Mouse (Mus musculus) hindbrain, embryonic 14.5 days (tissue): Measurements from ENCODE around the gene Gabarapl1. TPM values are rescaled to one million over a fixed set of nuclear protein-coding genes. Genes with fewer than 3 reads are reported as not detected.

Source experiments
- ATAC-seq: fragments of 200-750 bp; cut with Nextera tagmentation; 2 replicates; pipeline ENCODE4 v1.8.0; 2017; ENCODE audit warnings: moderate number of reproducible peaks, mild to moderate bottlenecking, moderate TSS enrichment, moderate library complexity; ENCODE audit not compliant: low FRiP score
- DNase-seq: peaks from one replicate; pipeline ENCODE4 v3.0.0-alpha.2; 2015; ENCODE audit warnings: low spot score
- H3K27ac ChIP-seq: fragments of 300-500 bp; sonication (generic); 2 replicates; pipeline ENCODE4 v1.5.1; 2014; ENCODE audit warnings: mild to moderate bottlenecking, moderate library complexity
- H3K27me3 ChIP-seq: fragments of 300-500 bp; sonication (generic); 2 replicates; pipeline ENCODE4 v1.6.1; 2014; ENCODE audit warnings: mild to moderate bottlenecking, low read length, mixed read lengths; ENCODE audit not compliant: control insufficient read depth, insufficient read depth
- H3K36me3 ChIP-seq: fragments of 300-500 bp; sonication (generic); replicated peaks from 2 replicates; pipeline ENCODE4 v1.6.1; 2014; ENCODE audit not compliant: control insufficient read depth, insufficient read depth
- H3K4me1 ChIP-seq: fragments of 300-500 bp; sonication (generic); replicated peaks from 2 replicates; pipeline ENCODE4 v1.6.1; 2014; ENCODE audit warnings: antibody characterized with exemption, low read length, mixed read lengths; ENCODE audit not compliant: control insufficient read depth, insufficient read depth
- H3K4me2 ChIP-seq: fragments of 300-500 bp; sonication (generic); replicated peaks from 2 replicates; pipeline ENCODE4 v1.6.1; 2014; ENCODE audit warnings: mild to moderate bottlenecking, moderate library complexity
- H3K4me3 ChIP-seq: fragments of 300-500 bp; sonication (generic); replicated peaks from 2 replicates; pipeline ENCODE4 v1.5.1; 2014; ENCODE audit warnings: mild to moderate bottlenecking, low read length
- H3K9ac ChIP-seq: fragments of 300-500 bp; sonication (generic); 2 replicates; pipeline ENCODE4 v1.6.1; 2014
- H3K9me3 ChIP-seq: fragments of 300-500 bp; sonication (generic); 2 replicates; pipeline ENCODE4 v1.6.1; 2016; ENCODE audit warnings: low read length; ENCODE audit not compliant: control insufficient read depth
- WGBS: fragments of 180-500 bp; shearing (Covaris S2); extraction: QIAGEN DNeasy Blood & Tissue Kit; methylation state at CpG from one replicate; pipeline ENCODE4 v1.1.7; 2014; 5-methylcytosine and 5-hydroxymethylcytosine counted together
- polyA plus RNA-seq: library from polyadenylated mRNA; unstranded; fragments of >200 nt; fragmentation: Nextera tagmentation; extraction: Ambion mirVana; gene quantifications from 2 replicates; pipeline ENCODE4 v1.2.1, GENCODE M21; 2014

The Gabarapl1 gene
- polyA plus RNA-seq, 1 experiment from 2014 or later: 74.7 TPM

- H3K4me1 ChIP-seq: no peaks in the 10 kb centered on the region
- no peak overlapping the region for H3K27ac ChIP-seq
- H3K36me3 ChIP-seq: no peaks in the 10 kb centered on the region
- DNase-seq: no peak
- no peak overlapping the region for H3K4me2 ChIP-seq
- no peaks in the 10 kb centered on the region for H3K9me3 ChIP-seq
- no peak overlapping the region for H3K9ac ChIP-seq
- no peaks in the 10 kb centered on the region for H3K27me3 ChIP-seq
- WGBS: 81% methylated on average over 8 of the region's 8 CpGs
- ATAC-seq: no peak
- H3K4me3 ChIP-seq: no peak overlapping the region
Measured at GRCm38 (mm10) chr6:129512868-129513267, 20.1 kb upstream of the Gabarapl1 start.

- no peak for ATAC-seq
- no peak overlapping the region for H3K4me3 ChIP-seq
- H3K4me2 ChIP-seq: no peak overlapping the region
- no peak for DNase-seq
- no peaks in the 10 kb centered on the region for H3K27me3 ChIP-seq
- H3K27ac ChIP-seq: no peak overlapping the region
- H3K9me3 ChIP-seq: no peaks in the 10 kb centered on the region
- H3K4me1 ChIP-seq: no peaks in the 10 kb centered on the region
- 75% methylated on average over 1 of the region's 1 CpGs for WGBS
- H3K36me3 ChIP-seq: no peaks in the 10 kb centered on the region
- no peak overlapping the region for H3K9ac ChIP-seq
Measured at GRCm38 (mm10) chr6:129513409-129513808, 19.6 kb upstream of the Gabarapl1 start.

GRCm38 (mm10) chr6:129514376-129514775, 18.6 kb upstream of the Gabarapl1 start:
- H3K4me3 ChIP-seq: no peak overlapping the region
- WGBS: 76% methylated on average over 2 of the region's 2 CpGs

GRCm38 (mm10) chr6:129515068-129515467, 17.9 kb upstream of the Gabarapl1 start:
- Histone ChIP-seq H3K27me3 (no peaks in the 10 kb centered on the region), H3K27ac (no peak overlapping the region), H3K36me3 (no peaks in the 10 kb centered on the region), H3K9me3 (no peaks in the 10 kb centered on the region), H3K4me2 (no peak overlapping the region), H3K4me3 (no peak overlapping the region), H3K4me1 (no peaks in the 10 kb centered on the region), H3K9ac (no peak overlapping the region)
- 99% methylated on average over 3 of the region's 3 CpGs for WGBS
- ATAC-seq: no peak
- DNase-seq: no peak

More at GRCm38 (mm10) chr6:129514376-129514775, 18.6 kb upstream of the Gabarapl1 start:
- no peaks in the 10 kb centered on the region for H3K4me1 ChIP-seq
- H3K9ac ChIP-seq: no peak overlapping the region
- H3K36me3 ChIP-seq: no peaks in the 10 kb centered on the region
- ATAC-seq (no peak), DNase-seq (no peak)
- H3K4me2 ChIP-seq: no peak overlapping the region
- H3K27ac ChIP-seq: no peak overlapping the region
- no peaks in the 10 kb centered on the region for H3K27me3 ChIP-seq
- no peaks in the 10 kb centered on the region for H3K9me3 ChIP-seq

GRCm38 (mm10) chr6:129516388-129516787, 16.6 kb upstream of the Gabarapl1 start:
- Histone ChIP-seq H3K9ac (no peak overlapping the region), H3K4me3 (no peak overlapping the region), H3K27ac (no peak overlapping the region), H3K27me3 (no peaks in the 10 kb centered on the region), H3K4me1 (no peaks in the 10 kb centered on the region), H3K9me3 (no peaks in the 10 kb centered on the region), H3K4me2 (no peak overlapping the region), H3K36me3 (no peaks in the 10 kb centered on the region)
- DNase-seq: no peak
- 96% methylated on average over 10 of the region's 10 CpGs for WGBS
- no peak for ATAC-seq

- Histone ChIP-seq H3K4me2 (no peak overlapping the region), H3K27me3 (no peaks in the 10 kb centered on the region), H3K4me1 (no peaks in the 10 kb centered on the region), H3K27ac (no peak overlapping the region), H3K9ac (no peak overlapping the region), H3K9me3 (no peaks in the 10 kb centered on the region), H3K36me3 (no peaks in the 10 kb centered on the region), H3K4me3 (no peak overlapping the region)
- DNase-seq: peak; percentile 75
- WGBS: 48% methylated on average over 2 of the region's 2 CpGs
- peak; percentile 81 for ATAC-seq
Measured at GRCm38 (mm10) chr6:129517752-129518408, 15.1 kb upstream of the Gabarapl1 start.

- no peak overlapping the region for H3K4me2 ChIP-seq
- H3K9ac ChIP-seq: no peak overlapping the region
- no peaks in the 10 kb centered on the region for H3K4me1 ChIP-seq
- H3K36me3 ChIP-seq: no peaks in the 10 kb centered on the region
- no peak for ATAC-seq
- no peak overlapping the region for H3K27ac ChIP-seq
- no peaks in the 10 kb centered on the region for H3K9me3 ChIP-seq
- no peak for DNase-seq
- no peak overlapping the region for H3K4me3 ChIP-seq
- no peaks in the 10 kb centered on the region for H3K27me3 ChIP-seq
Measured at GRCm38 (mm10) chr6:129526069-129526468, 6.9 kb upstream of the Gabarapl1 start.

GRCm38 (mm10) chr6:129527416-129527815, 5.5 kb upstream of the Gabarapl1 start:
- no peak overlapping the region for H3K27ac ChIP-seq
- no peak overlapping the region for H3K4me2 ChIP-seq
- H3K4me3 ChIP-seq: no peak overlapping the region
- no peaks in the 10 kb centered on the region for H3K9me3 ChIP-seq
- WGBS: 91% methylated on average over 2 of the region's 2 CpGs
- H3K36me3 ChIP-seq: no peaks in the 10 kb centered on the region
- no peak overlapping the region for H3K9ac ChIP-seq
- DNase-seq (no peak), ATAC-seq (no peak)
- no peaks in the 10 kb centered on the region for H3K27me3 ChIP-seq
- H3K4me1 ChIP-seq: no peaks in the 10 kb centered on the region; the same call in 1 of the 2 replicates

- Histone ChIP-seq H3K4me2 (no peak overlapping the region), H3K9ac (no peak overlapping the region), H3K4me1 (peaks cover under 1% of the 10 kb centered on the region), H3K27me3 (no peaks in the 10 kb centered on the region), H3K9me3 (no peaks in the 10 kb centered on the region), H3K36me3 (no peaks in the 10 kb centered on the region), H3K4me3 (no peak overlapping the region), H3K27ac (no peak overlapping the region)
- 85% methylated on average over 1 of the region's 1 CpGs for WGBS
- ATAC-seq (no peak), DNase-seq (no peak)
Measured at GRCm38 (mm10) chr6:129529605-129530004, 3.4 kb upstream of the Gabarapl1 start.

- ATAC-seq: no peak
- no peak overlapping the region for H3K4me2 ChIP-seq
- no peaks in the 10 kb centered on the region for H3K27me3 ChIP-seq
- H3K4me3 ChIP-seq: no peak overlapping the region
- H3K36me3 ChIP-seq: no peaks in the 10 kb centered on the region
- peaks cover 7% of the 10 kb centered on the region for H3K4me1 ChIP-seq
- H3K9ac ChIP-seq: no peak overlapping the region
- no peak for DNase-seq
- H3K27ac ChIP-seq: no peak overlapping the region
- H3K9me3 ChIP-seq: no peaks in the 10 kb centered on the region
Measured at GRCm38 (mm10) chr6:129530261-129530660, 2.7 kb upstream of the Gabarapl1 start.
